8 mouse cellular contexts compared by ENCODE assay signal in the genomic region with DNA sequence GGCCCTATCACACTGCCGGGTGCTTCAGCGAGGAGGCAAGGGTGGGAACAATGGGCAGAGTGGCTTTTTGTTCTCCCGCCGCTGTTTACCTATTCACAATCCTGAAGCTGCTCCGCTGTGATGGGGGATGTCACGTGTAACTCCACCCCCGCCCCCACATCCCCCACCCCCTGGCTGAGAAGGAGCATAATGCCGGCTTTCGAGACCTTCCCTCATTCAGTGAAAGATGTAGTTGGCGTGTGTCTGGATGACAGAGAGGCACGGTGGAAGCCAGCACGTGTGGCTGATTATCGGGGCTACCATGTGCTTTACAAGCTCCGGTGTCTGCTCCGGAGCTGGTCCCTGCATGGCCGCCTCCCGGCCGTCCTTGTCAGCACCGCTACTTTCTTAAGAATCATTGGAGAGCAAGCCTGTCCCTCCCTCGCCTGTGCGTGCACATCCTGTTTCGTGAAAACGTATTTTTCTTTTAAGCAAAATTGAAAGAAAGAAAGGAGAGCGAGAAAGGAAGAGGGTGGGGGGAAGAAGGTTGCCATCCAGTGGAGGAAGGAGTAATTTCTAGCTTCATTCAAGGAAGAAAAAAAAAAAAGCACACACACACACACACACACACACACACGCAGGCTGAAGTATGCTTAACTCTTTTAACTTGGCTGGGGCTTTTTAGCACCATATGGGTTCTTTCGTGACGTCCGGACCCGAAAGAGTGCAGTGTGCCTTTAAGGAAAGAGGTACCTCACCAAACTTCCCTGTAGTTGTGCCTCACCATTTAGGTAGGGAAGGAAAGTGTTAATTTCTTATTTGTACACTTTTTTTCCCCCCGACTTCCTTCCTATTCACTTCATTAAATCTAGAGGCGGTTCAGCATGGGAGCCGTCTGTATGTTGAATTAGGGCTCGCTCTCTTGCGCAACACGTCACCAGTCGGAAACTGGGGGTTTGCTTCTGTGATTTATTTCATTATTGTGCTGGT.
A peak's percentile ranks its signal among the peaks of the same experiment; 100 is the strongest.
DNase-seq lines count a peak whose midpoint lies in the region; ATAC-seq and TF ChIP-seq lines count a peak whose summit lies in the region.

No protein-coding gene starts in this region.

- H3K4me2 ChIP-seq in embryonic facial prominence, embryonic 13.5 days: peak overlapping the region; percentile 76
- peak overlapping the region; percentile 70 for H3K4me2 ChIP-seq in heart, embryonic 11.5 days
- H3K4me2 ChIP-seq in kidney, embryonic 15.5 days: peak overlapping the region; percentile 79
- peak overlapping the region; percentile 66 for H3K4me2 ChIP-seq in myocyte (ENCODE audit: low read depth)
- H3K4me2 ChIP-seq in stomach, embryonic 16.5 days (ENCODE audit: low read depth, low read length): peak overlapping the region; percentile 82

- no peaks in the 10 kb centered on the region for H3K27me3 ChIP-seq in embryonic facial prominence, embryonic 13.5 days
- no peaks in the 10 kb centered on the region for H3K27me3 ChIP-seq in heart, embryonic 11.5 days (ENCODE audit: control insufficient read depth, insufficient read depth, low read length)
- no peaks in the 10 kb centered on the region for H3K27me3 ChIP-seq in kidney, embryonic 15.5 days
- no peaks in the 10 kb centered on the region for H3K27me3 ChIP-seq in liver, adult 2 months (ENCODE audit: control insufficient read depth, insufficient read depth, low read length)
- peaks cover 4% of the 10 kb centered on the region for H3K27me3 ChIP-seq in myocyte (ENCODE audit: control insufficient read depth, insufficient read depth, insufficient read length)
- H3K27me3 ChIP-seq in stomach, embryonic 16.5 days (ENCODE audit: control insufficient read depth, insufficient read depth, low read length): no peaks in the 10 kb centered on the region

- peak overlapping the region; percentile 53 for H3K4me3 ChIP-seq in embryonic facial prominence, embryonic 13.5 days
- H3K4me3 ChIP-seq in heart, embryonic 11.5 days (ENCODE audit: low read depth, low read length): peak overlapping the region; percentile 48
- peak overlapping the region; percentile 56 for H3K4me3 ChIP-seq in kidney, embryonic 15.5 days (replicated peaks)
- peak overlapping the region; percentile 85 for H3K4me3 ChIP-seq in liver, adult 2 months (ENCODE audit: insufficient read depth, low read depth, low read length)
- H3K4me3 ChIP-seq in myocyte: peak overlapping the region; percentile 33
- H3K4me3 ChIP-seq in stomach, embryonic 16.5 days (replicated peaks; ENCODE audit: low read length): peak overlapping the region; percentile 66

- ATAC-seq in embryonic facial prominence, embryonic 13.5 days (ENCODE audit: insufficient number of reproducible peaks, insufficient read depth, low FRiP score, low TSS enrichment, low read depth): peak; percentile 87
- ATAC-seq in heart, embryonic 11.5 days (replicated peaks; ENCODE audit: insufficient number of reproducible peaks, low FRiP score, low TSS enrichment): peak; percentile 68
- ATAC-seq in kidney, embryonic 15.5 days (replicated peaks; ENCODE audit: low FRiP score): peak; percentile 94
- ATAC-seq in stomach, embryonic 16.5 days (ENCODE audit: insufficient read depth, low FRiP score): peak; percentile 89

- peaks cover 29% of the 10 kb centered on the region for H3K4me1 ChIP-seq in embryonic facial prominence, embryonic 13.5 days
- peaks cover 8% of the 10 kb centered on the region for H3K4me1 ChIP-seq in heart, embryonic 11.5 days (ENCODE audit: control insufficient read depth, insufficient read depth, low read length)
- H3K4me1 ChIP-seq in kidney, embryonic 15.5 days: peaks cover 22% of the 10 kb centered on the region
- peaks cover 20% of the 10 kb centered on the region for H3K4me1 ChIP-seq in liver, adult 2 months (ENCODE audit: control insufficient read depth, insufficient read depth, low read length)
- peaks cover 18% of the 10 kb centered on the region; the same call in 1 of the 2 replicates for H3K4me1 ChIP-seq in stomach, embryonic 16.5 days (ENCODE audit: control insufficient read depth, insufficient read depth, low read length)

- under 1% methylated on average over 36 of the region's 36 CpGs for WGBS in embryonic facial prominence, embryonic 13.5 days
- 0% methylated on average over 36 of the region's 36 CpGs for WGBS in heart, embryonic 11.5 days (ENCODE audit: insufficient replicate concordance)
- under 1% methylated on average over 36 of the region's 36 CpGs for WGBS in kidney, embryonic 15.5 days
- WGBS in liver, adult 2 months: under 1% methylated on average over 36 of the region's 36 CpGs
- WGBS in stomach, embryonic 16.5 days: under 1% methylated on average over 36 of the region's 36 CpGs

- H3ac ChIP-seq in myocyte (ENCODE audit: control insufficient read depth, insufficient read length): no peak overlapping the region

- no peaks in the 10 kb centered on the region for H3K9me3 ChIP-seq in embryonic facial prominence, embryonic 13.5 days
- H3K9me3 ChIP-seq in heart, embryonic 11.5 days (replicated peaks; ENCODE audit: control insufficient read depth, low read length): no peaks in the 10 kb centered on the region
- H3K9me3 ChIP-seq in kidney, embryonic 15.5 days (replicated peaks): no peaks in the 10 kb centered on the region
- no peaks in the 10 kb centered on the region for H3K9me3 ChIP-seq in stomach, embryonic 16.5 days (replicated peaks; ENCODE audit: control insufficient read depth, low read length)

- H3K27ac ChIP-seq in embryonic facial prominence, embryonic 13.5 days: peak overlapping the region; percentile 99
- H3K27ac ChIP-seq in heart, embryonic 11.5 days (ENCODE audit: low read depth, low read length): peak overlapping the region; percentile 91
- peak overlapping the region; percentile 100 for H3K27ac ChIP-seq in kidney, embryonic 15.5 days
- H3K27ac ChIP-seq in liver, adult 2 months (replicated peaks; ENCODE audit: insufficient read depth, low read depth, low read length): peak overlapping the region; percentile 55
- peak overlapping the region; percentile 99 for H3K27ac ChIP-seq in stomach, embryonic 16.5 days (ENCODE audit: low read length)

- no peak for TF ChIP-seq POLR2A in liver, adult 2 months (IDR thresholded peaks at IDR 0.05; ENCODE audit: extremely low read depth, insufficient read depth, low read length)
- peak; percentile 37 for TF ChIP-seq POLR2A in myocyte (IDR thresholded peaks at IDR 0.05; ENCODE audit: insufficient read length, low read depth)

- peak overlapping the region; percentile 74 for H3K9ac ChIP-seq in embryonic facial prominence, embryonic 13.5 days
- peak overlapping the region; percentile 71 for H3K9ac ChIP-seq in heart, embryonic 11.5 days (ENCODE audit: low read depth, low read length)
- peak overlapping the region; percentile 66 for H3K9ac ChIP-seq in kidney, embryonic 15.5 days
- H3K9ac ChIP-seq in liver, adult 2 months (ENCODE audit: low read depth, low read length): peak overlapping the region; percentile 70
- H3K9ac ChIP-seq in stomach, embryonic 16.5 days (ENCODE audit: low read length): peak overlapping the region; percentile 85

- TF ChIP-seq CTCF in liver, adult 2 months (IDR thresholded peaks at IDR 0.05; ENCODE audit: low read depth, low read length): no peak

- H3K36me3 ChIP-seq in embryonic facial prominence, embryonic 13.5 days: peaks cover 17% of the 10 kb centered on the region
- H3K36me3 ChIP-seq in heart, embryonic 11.5 days (ENCODE audit: control insufficient read depth, insufficient read depth, low read length): no peaks in the 10 kb centered on the region
- peaks cover 8% of the 10 kb centered on the region for H3K36me3 ChIP-seq in kidney, embryonic 15.5 days
- H3K36me3 ChIP-seq in liver, adult 2 months (ENCODE audit: control insufficient read depth, insufficient read depth, low read length): peaks cover 7% of the 10 kb centered on the region
- no peaks in the 10 kb centered on the region for H3K36me3 ChIP-seq in myocyte (ENCODE audit: control insufficient read depth, insufficient read depth)
- H3K36me3 ChIP-seq in stomach, embryonic 16.5 days (ENCODE audit: control insufficient read depth, insufficient read depth, low read length): 0 out of 2 replicates have a peak, but pooled peaks cover 4% of the 10 kb centered on the region

- H3K79me2 ChIP-seq in liver, adult 2 months (ENCODE audit: control insufficient read depth, insufficient read depth, low read length): peaks cover 16% of the 10 kb centered on the region; the same call in 1 of the 2 replicates
- no peaks in the 10 kb centered on the region for H3K79me2 ChIP-seq in myocyte (ENCODE audit: control insufficient read depth, insufficient read depth)

- peak; percentile 70 for DNase-seq in B cell, adult 2 months
- peak; percentile 66 to 70 for DNase-seq in adrenal gland, postnatal 36 days
- peak; percentile 63 for DNase-seq in liver, adult 2 months (ENCODE audit: extremely low read depth, low read depth, low spot score)

TF ChIP-seq in myocyte, 11 proteins besides CTCF, POLR2A, EP300 and RAD21:
- no peak for TF ChIP-seq MYOD1 (IDR thresholded peaks at IDR 0.05; ENCODE audit: control insufficient read depth in 1 of 3, insufficient read length in 2 of 3, low read depth in 2 of 3)
- TF ChIP-seq USF1 (IDR thresholded peaks at IDR 0.05; ENCODE audit: low read depth): no peak
- TF ChIP-seq E2F4 (IDR thresholded peaks at IDR 0.05; ENCODE audit: insufficient read depth): no peak
- no peak for TF ChIP-seq MYOG (IDR thresholded peaks at IDR 0.05; ENCODE audit: control insufficient read depth in 1 of 3, insufficient read depth in 1 of 3, insufficient read length in 2 of 3, low read depth in 2 of 3)
- no peak for TF ChIP-seq TCF12 (IDR thresholded peaks at IDR 0.05; ENCODE audit: insufficient read depth, poor library complexity, severe bottlenecking)
- no peak for TF ChIP-seq TCF3 (IDR thresholded peaks at IDR 0.05; ENCODE audit: insufficient read length, low read depth)
- no peak for TF ChIP-seq SRF (IDR thresholded peaks at IDR 0.05; ENCODE audit: control insufficient read depth, insufficient read length, low read depth)
- TF ChIP-seq MAX (IDR thresholded peaks at IDR 0.05; ENCODE audit: low read depth): no peak
- no peak for TF ChIP-seq REST (IDR thresholded peaks at IDR 0.05; ENCODE audit: insufficient read depth, insufficient read length)
- peak; percentile 98 for TF ChIP-seq CEBPB (IDR thresholded peaks at IDR 0.05; ENCODE audit: insufficient read depth, poor library complexity, severe bottlenecking)
- TF ChIP-seq POLR2AphosphoS2 (IDR thresholded peaks at IDR 0.05; ENCODE audit: insufficient read length, low read depth): peak; percentile 28
TF ChIP-seq in myocyte: peak in this region for 2.

Comparison
In these comparisons a context has a peak if more than half of its experiments do, and no peak if none do; other contexts are left out.
1. Peak in every context shown above with its lines: DNase-seq, ATAC-seq, H3K4me3 ChIP-seq and H3K27ac ChIP-seq.
2. H3K4me3 ChIP-seq: peak in every context shown above with its lines; median percentile 85 in liver, adult 2 months; 66 in stomach, embryonic 16.5 days; 56 in kidney, embryonic 15.5 days; 53 in embryonic facial prominence, embryonic 13.5 days; 48 in heart, embryonic 11.5 days; 33 in myocyte.